Mouse (Mus musculus): ENCODE data around the gene Tmem104. TPM values are rescaled to one million over a fixed set of nuclear protein-coding genes. Genes with fewer than 3 reads are reported as not detected.
A peak's percentile ranks its signal among the peaks of the same experiment; 100 is the strongest.

Tmem104 gene
- total RNA-seq, 2 experiments from 2014 or later = 4.5 to 4.9 TPM

GRCm38 (mm10) chr11:115271481-115271880 lies 84.2 kb downstream of the Tmem104 start:
- intact Hi-C loops (cut with DNase I; ENCODE audit: low total_unique reads) = loop anchor here (2.0 to 5.0 kb wide), 2 partner anchors 49 to 69 kb away; no protein-coding TSS in a partner anchor
- no peak for DNase-seq

DNA sequence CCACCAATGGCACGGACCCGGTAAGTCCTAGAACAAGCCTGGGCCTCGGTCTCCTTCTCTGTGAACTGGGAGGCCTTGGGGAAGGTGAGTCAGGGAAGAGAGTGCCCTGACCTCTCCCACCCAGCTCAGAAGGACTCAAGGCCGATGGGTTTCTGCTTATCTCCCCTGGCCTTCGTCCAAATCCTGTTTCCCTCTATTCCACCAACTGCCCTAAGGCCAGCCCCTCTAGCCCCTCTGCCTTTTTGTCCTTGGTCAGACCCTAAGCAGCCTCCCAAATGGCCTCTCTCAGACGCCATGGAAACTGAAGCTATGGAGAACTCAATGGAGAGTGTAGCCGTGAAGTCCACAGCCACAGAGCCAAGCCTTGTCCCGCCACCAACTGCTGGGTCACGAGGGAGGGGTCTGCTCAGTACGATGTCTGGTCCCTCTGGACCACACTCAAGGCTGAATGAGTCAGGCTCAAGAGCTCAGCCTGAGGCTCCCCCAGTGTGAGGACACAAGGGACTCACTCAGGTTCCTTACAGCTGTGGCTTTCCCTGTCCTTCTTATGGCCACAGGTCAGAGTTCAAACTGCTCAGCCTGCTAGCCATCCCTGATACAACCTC lies 85.7 kb downstream of the Tmem104 start:
- no peak for DNase-seq
- intact Hi-C loops (cut with DNase I; ENCODE audit: low total_unique reads) = loop anchor here (5.0 kb wide), 1 partner anchor 51 kb away; no protein-coding TSS in a partner anchor

GRCm38 (mm10) chr11:115273735-115274134 lies 86.4 kb downstream of the Tmem104 start:
- intact Hi-C loops (cut with DNase I; ENCODE audit: low total_unique reads) = loop anchor here (5.0 kb wide), 1 partner anchor 51 kb away; no protein-coding TSS in a partner anchor
- DNase-seq = no peak

GRCm38 (mm10) chr11:115274178-115274577 lies 86.9 kb downstream of the Tmem104 start:
- DNase-seq = no peak
- intact Hi-C loops (cut with DNase I; ENCODE audit: low total_unique reads) = loop anchor here (5.0 kb wide), 1 partner anchor 52 kb away; no protein-coding TSS in a partner anchor

GRCm38 (mm10) chr11:115274771-115275170 lies 87.5 kb downstream of the Tmem104 start:
- DNase-seq = no peak
- intact Hi-C loops (cut with DNase I; ENCODE audit: low total_unique reads) = loop anchor here (5.0 kb wide), 1 partner anchor 52 kb away; no protein-coding TSS in a partner anchor

DNA sequence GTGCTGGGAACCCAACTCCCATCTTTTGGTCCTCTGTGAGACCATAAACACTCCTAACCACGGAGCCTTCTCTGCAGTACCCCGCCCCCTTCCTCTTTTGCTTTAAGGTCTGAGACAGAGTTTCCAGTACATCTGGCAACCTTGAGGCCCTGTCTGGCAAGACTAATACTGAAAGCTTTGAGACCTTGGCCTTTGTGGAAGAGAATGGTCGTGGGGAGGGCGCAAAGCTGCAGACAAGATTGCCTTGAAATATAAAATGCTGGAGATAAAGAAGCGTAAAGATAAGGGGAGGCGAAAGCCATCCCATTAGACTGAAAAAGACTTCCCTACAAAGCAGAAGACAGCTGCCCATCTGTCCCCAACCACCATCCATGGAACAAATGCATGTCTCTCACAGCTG lies 88.2 kb downstream of the Tmem104 start:
- DNase-seq = no peak
- intact Hi-C loops (cut with DNase I; ENCODE audit: low total_unique reads) = no loop called here

DNA sequence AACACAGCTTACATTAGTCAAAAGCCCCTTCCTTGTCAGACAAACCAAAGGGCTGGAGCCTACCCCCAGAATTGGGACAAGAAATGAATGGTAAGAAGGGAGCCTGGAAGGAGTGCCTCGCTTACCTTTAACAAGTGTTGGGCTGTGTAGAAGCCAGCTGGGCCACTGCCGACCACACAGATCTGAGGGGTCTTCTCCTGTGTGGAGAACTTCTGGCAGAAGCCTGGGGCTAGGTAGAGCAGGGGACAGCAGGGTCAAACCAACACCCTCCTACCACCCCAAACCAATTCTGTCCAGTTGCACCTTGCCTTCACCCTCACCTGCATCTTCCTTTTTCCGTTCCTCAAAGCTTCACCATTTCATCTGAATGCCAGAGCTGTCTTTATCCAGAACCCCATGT lies 88.7 kb downstream of the Tmem104 start:
- no peak for DNase-seq
- intact Hi-C loops (cut with DNase I; ENCODE audit: low total_unique reads) = no loop called here

DNA sequence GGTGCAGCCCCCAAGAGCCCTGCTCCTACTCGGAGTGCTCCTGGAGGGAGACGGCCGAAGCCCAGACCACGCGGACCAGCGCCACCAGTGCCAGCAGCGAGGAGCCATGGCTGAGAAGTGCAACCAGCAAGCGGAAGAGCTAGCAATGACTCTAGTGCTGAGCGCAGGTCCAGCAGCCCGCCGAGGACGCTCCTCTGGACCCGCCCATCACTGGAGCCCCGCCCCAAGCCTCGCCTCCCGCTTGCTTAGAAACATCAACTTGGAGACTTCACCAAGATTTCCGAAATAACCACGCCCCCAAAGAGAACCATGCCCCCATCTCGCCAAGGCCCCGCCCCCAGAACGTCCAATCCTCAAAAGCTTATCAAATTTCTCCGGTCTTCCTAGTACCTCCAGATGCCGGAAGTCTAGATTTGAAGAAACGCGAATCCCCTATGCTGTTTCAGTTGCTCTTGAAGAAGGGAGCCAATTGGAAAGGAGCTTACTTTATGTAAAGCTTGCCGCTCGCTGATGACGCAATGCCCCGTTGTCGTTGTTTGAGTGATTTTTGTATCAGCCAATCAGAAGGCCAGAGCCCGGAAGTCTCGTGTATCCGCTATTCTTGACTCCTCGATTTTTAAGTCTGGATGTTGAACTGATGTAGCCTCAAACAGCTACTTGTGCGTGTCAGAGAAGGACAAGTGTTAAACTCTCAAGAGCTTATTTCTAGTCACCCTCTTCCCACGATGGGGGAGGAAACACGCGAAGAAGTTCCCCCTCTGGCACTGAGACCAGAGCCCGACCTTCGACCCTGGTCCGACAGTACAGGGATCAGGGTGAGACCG lies 89.7 kb downstream of the Tmem104 start, which contains the start of gene Fdxr:
TSS of gene Fdxr (minus strand) at position 271 of the 824 bp plus-strand sequence.
- DNase-seq = peak; percentile 98
- intact Hi-C loops (cut with DNase I; ENCODE audit: low total_unique reads) = no loop called here

DNA sequence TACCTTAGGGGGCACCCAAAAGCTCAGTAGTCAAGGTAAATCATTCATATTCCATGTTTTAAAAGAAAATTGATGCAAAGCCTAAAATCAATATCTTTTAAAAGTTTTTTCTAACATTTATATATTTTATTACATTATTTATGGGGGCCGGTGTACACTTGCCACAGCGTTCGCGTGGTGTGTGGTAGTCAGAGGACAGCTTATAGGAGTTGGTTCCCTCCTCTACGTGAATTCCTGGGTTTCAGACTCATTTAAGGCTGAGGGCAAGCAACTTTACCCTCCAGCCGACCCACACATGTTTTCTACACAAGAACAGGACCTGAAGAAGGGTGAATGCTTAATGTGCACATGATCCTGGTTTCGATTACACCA lies 90.3 kb downstream of the Tmem104 start:
- intact Hi-C loops (cut with DNase I; ENCODE audit: low total_unique reads) = no loop called here
- DNase-seq = no peak

- intact Hi-C loops (cut with DNase I; ENCODE audit: low total_unique reads) = no loop called here
- DNase-seq = no peak
These were observed 90.9 kb downstream of the Tmem104 start for GRCm38 (mm10) chr11:115278176-115278575.

GRCm38 (mm10) chr11:115279726-115280125 lies 92.4 kb downstream of the Tmem104 start:
- intact Hi-C loops (cut with DNase I; ENCODE audit: low total_unique reads) = no loop called here

DNA sequence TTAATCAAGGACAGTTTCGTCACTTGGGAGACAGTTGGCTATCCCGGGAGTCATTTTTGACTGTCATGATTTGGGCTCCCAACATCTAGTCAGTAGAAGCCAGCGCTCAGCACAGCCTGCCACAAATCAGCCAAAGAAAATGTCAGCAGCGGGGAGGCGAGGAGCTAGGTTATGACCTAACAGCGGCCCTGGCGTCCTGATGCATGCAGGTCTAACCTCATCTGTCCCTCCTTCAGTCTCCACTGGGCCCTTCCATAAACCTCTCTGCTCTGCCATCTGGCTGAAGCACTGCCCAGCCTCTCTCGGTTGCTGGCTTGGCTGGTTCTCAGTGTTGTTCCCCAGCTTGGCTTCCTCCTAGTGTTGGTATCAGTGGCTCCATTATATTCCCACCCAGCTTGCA lies 95.0 kb downstream of the Tmem104 start:
- no peak for DNase-seq

More at GRCm38 (mm10) chr11:115279726-115280125, 92.4 kb downstream of the Tmem104 start:
- DNase-seq = no peak

GRCm38 (mm10) chr11:115282723-115283485 lies 95.6 kb downstream of the Tmem104 start:
- intact Hi-C loops (cut with DNase I; ENCODE audit: low total_unique reads) = no loop called here
- DNase-seq = no peak

More for the DNA sequence above, 95.0 kb downstream of the Tmem104 start:
- intact Hi-C loops (cut with DNase I; ENCODE audit: low total_unique reads) = no loop called here

DNA sequence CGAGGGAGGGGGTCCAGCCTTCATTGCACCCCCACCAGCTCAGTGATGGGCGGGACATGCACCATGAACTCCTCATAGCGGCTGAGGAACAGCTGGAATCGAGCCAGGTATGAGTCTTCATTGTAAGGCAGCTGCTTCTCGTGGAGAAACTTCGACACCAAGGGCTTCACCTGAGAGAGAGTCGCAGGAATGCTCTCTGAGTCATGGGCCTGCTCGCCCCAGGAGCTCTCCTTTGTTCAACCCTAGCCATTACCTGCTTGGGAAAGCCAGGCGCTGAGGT lies 96.1 kb downstream of the Tmem104 start:
- intact Hi-C loops (cut with DNase I; ENCODE audit: low total_unique reads) = no loop called here
- DNase-seq = no peak

- DNase-seq = no peak
- intact Hi-C loops (cut with DNase I; ENCODE audit: low total_unique reads) = no loop called here
These were observed 96.8 kb downstream of the Tmem104 start for GRCm38 (mm10) chr11:115283891-115284620.

DNA sequence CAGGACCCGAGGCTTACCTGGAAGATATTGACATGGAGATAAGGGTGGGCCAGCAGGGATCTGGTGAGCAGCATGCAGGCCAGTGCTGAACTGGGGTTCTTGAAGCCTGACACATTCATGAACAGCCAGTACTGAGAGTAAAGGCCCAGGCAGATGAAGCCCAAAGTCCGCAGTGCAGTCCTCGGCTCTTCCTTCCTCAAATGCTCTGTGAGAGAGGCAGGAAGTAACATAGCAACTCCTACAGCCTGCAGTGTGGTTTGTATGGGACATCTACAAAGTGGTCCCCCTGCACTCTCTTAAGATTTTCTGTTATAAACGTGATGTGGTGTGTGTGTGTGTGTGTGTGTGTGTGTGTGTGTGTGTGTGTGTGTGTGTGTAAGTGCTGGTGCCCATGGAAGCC lies 98.0 kb downstream of the Tmem104 start:
- intact Hi-C loops (cut with DNase I; ENCODE audit: low total_unique reads) = no loop called here

DNA sequence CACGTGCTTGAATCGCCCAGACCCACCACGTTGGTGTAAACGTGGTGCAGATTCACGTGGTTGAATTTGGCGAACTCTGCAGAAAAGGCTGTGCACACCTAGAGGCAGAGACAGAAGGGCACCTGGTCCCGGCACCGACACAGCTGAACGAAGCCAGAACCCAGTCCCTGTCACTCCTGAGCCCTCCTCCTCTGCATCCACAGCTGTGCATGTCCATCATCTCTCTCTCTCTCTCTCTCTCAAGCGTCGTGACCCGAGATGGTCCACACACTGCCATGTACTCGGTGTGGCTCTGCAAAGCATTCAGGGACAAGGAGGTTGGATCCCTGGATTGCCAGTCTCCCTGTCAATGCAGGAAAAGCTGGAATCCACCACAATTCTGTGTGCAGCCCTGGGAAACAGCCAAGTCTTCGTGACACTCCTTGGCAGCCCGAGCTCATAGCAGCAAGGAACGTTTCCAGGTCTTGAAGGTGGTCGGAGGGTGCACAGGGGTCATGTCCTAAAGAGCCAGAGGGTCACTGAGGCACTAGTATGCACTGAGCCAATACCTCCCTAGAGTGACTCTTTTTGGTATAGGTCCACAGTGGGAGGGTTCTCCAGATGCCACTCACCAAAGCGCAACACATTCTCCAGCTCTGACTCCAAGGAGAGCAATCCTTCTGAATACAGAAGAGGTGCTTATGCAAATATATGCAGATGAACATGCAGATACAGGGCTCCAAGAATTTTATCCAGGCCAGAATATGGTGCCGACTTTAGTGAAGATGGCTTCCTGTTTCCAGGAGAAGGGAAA lies 99.1 kb downstream of the Tmem104 start:
- no peak for DNase-seq
- intact Hi-C loops (cut with DNase I; ENCODE audit: low total_unique reads) = no loop called here

More for the DNA sequence above, 98.0 kb downstream of the Tmem104 start:
- no peak for DNase-seq

- no peak for DNase-seq
- intact Hi-C loops (cut with DNase I; ENCODE audit: low total_unique reads) = no loop called here
These were observed 100.1 kb downstream of the Tmem104 start for GRCm38 (mm10) chr11:115287386-115287785.

DNA sequence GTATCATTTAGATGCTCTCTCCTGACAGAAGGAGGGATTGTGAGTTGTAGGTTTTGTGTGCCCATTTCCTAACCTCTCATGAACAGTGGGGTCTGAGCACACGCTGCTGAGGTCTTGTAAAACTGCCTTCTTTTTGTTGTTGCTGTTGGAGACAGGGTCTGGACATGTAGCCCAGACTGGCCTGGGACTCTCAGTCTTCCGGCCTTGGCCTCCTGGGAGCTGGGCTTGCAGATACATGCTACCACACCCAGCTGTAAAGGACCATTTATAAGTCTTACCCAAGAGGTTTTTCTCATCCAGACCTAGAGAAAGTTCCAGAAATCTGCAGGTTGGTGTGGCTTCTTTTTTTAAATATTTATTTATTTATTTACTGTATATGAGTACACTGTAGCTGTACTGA lies 101.0 kb downstream of the Tmem104 start:
- no peak for DNase-seq
- intact Hi-C loops (cut with DNase I; ENCODE audit: low total_unique reads) = no loop called here

Data from gastrocnemius, postnatal 14 days (tissue).